Mouse (Mus musculus) gastrocnemius, adult 8-10 months (tissue): ENCODE data around the gene Sept1. TPM values are rescaled to one million over a fixed set of nuclear protein-coding genes. Genes with fewer than 3 reads are reported as not detected.
"Not testable (repeated sequence)": the region's sequence is repeated elsewhere in the genome, so short reads cannot be mapped to it uniquely, and the experiment has no call there.

ENCODE experiments used
- DNase-seq, 2 experiments: peaks; one replicate each; pipeline ENCODE4 v3.0.0; 2022; ENCODE audit warnings: low spot score in 2 of 2
- total RNA-seq, 4 experiments: library from RNA; stranded (reverse); gene quantifications; 2 replicates each; pipeline ENCODE4 v1.2.4; 2022

Sept1 gene
- total RNA-seq, 4 experiments from 2014 or later, result 1.0 to 2.8 (median 1.4) TPM

- DNase-seq, result peak; percentile 85 to 93
Measured at GRCm38 (mm10) chr7:127253821-127254769, 21.2 kb upstream of the Sept1 start.

- DNase-seq, result no peak
Measured at GRCm38 (mm10) chr7:127253341-127253740, 20.4 kb upstream of the Sept1 start.

DNA sequence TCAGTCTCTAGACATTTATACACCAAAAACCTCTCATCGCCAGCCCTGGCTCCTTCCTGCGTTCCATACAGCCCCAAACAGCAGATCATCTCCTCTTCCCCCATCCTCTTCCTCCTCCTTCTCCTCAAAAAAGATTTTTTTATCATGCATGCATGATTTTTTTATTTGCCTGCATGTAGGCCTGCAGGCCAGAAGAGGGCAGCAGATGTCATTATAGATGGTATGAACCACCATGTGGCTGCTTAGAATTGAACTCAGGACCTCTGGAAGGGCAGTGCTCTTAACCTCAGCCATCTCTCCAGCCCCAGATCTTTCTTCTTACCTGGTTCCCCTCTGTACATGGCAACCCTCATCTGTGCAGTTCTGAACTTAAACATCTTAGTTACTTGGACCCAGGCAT is 19.5 kb upstream of the Sept1 start:
- no peak for DNase-seq

GRCm38 (mm10) chr7:127250511-127250910 is 17.6 kb upstream of the Sept1 start:
- DNase-seq, result not testable (repeated sequence)

GRCm38 (mm10) chr7:127244658-127245510 is 12.0 kb upstream of the Sept1 start:
- no peak for DNase-seq

- peak; percentile 94 to 96 for DNase-seq
Measured at GRCm38 (mm10) chr7:127243870-127244657, 11.1 kb upstream of the Sept1 start, which contains the start of gene Zfp771. Zfp771 (plus strand) TSS chr7:127244274.

DNA sequence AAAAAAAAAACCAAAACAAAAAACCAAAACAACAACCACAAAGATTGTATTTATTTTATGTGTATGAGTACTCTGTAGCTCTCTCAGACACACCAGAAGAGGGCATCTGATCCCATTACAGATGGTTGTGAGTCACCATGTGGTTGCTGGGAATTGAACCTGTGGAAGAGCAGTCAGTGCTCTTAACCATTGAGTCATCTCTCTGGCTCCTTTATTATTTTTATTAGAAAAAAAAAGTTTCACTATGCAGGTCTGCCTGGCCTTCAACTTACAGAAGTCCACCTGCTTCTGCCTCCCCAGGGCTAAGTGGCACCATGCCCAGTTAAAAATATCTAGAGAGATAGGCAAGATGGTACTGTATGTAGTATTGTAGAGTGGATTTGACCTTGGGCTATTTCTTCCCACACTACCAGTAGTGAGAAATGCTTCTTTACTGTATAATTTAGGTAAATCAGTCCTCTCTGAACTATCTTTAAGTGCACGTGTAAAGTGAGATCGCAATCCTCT is 10.5 kb upstream of the Sept1 start:
- DNase-seq, result no peak

DNA sequence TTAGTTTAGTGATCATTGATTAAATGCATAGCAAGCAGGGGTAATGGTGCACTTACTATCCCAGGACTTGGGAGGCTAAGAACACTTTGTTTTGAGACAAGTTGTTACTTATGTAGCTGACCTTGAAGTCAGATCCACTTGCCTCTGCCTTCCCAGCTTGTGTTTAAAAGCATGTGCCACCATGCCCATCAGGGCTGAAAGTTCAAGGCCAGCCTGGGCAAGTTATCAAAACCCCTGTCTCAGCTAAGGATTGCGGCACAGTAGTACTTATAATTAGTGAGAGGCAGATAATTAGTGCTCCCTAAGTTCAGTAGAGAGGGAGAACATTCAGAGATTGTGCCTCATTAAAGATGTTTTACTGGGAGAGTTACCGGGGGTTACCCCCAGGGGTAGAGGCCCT is 1.8 kb upstream of the Sept1 start:
- no peak for DNase-seq

DNA sequence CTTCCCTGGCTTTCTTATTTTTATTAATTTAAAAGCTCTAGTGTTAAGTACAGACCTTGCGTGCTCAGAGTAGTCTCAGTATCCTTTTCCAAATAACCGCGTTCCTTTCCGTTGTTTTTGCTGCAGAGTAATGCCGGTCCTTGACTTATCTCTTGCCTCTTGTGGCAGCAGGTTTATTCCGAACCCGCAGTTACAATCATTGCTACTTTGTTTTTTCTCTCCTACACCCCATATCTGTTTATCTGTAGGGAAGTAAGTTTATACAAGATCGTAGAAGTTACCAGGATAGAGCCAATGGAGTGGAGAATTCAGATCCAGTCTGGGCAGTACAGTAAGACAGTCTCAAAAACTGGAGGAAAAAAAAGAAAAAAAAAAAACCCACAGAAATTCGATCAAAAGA is 835 bp upstream of the Sept1 start:
- no peak for DNase-seq

GRCm38 (mm10) chr7:127233368-127233749 is 429 bp upstream of the Sept1 start:
- no peak for DNase-seq

- DNase-seq, result no peak
Measured at GRCm38 (mm10) chr7:127231826-127232621, 906 bp downstream of the Sept1 start.

DNA sequence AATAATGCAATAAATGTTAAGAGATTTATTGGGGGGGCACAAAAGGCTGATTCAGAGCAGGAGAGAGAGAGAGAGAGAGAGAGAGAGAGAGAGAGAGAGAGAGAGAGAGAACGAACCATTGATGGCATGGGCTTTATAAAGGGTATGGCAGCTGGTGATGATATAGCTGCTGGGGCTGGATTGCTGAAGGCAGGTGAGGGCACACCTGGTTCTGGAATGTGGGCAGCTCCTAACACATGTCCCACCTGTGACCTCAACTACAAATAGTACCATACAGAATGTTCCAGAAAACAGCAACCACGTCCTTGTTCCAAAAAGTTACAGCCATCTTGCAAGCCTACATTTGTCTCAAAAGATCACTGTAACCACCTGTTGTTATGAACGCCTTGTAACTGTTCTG is 1.6 kb downstream of the Sept1 start:
- DNase-seq, result no peak

GRCm38 (mm10) chr7:127228615-127229303 is 4.2 kb downstream of the Sept1 start:
- DNase-seq, result peak in 1 of 2 experiments; percentile 64

- DNase-seq, result no peak
Measured at GRCm38 (mm10) chr7:127225147-127225995, 7.6 kb downstream of the Sept1 start.

- no peak for DNase-seq
Measured at GRCm38 (mm10) chr7:127224616-127225015, 8.3 kb downstream of the Sept1 start.

DNA sequence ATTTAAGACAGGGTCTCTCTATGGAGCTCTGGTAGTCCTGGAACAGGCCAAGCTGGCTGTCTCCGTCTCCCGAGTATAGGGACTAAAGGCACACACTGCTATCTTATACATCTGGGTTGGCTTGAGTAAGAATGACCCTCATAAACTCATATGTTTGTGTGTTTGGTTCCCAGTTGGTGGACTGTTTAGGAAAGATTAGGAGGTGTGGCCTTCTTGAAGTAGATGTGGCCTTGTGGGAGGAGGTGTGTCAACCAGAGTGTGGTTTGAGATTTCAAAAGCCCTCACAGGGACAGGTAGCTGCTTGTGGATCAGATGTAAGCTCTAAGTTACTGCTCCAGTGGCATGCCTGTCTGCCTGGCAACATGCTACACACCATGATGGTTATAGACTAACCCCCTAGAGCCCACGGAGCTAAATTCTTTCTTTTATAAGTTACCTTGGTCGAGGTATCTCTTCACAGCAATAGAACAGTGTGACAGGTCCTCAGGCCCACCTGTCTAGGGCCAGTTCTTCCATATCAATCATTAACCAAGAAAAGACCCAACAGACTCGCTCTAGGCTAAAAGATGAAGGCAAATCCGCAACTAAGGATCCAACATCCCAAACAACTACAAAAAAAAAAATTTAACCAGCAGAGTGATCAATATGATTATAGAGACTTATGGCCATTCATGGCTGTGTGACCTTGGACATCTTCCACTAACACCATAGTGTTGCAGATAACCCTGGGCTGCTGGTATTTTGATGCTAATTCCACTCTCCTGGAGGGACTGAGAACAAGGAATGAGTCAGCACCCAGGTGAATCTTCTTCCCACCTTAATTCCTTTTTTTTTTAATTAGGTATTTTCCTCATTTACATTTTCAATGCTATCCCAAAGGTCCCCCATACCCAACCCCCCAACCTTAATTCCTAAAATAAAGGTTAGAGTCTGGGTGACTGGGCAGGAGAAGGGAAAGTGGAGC is 9.1 kb downstream of the Sept1 start:
- no peak for DNase-seq

DNA sequence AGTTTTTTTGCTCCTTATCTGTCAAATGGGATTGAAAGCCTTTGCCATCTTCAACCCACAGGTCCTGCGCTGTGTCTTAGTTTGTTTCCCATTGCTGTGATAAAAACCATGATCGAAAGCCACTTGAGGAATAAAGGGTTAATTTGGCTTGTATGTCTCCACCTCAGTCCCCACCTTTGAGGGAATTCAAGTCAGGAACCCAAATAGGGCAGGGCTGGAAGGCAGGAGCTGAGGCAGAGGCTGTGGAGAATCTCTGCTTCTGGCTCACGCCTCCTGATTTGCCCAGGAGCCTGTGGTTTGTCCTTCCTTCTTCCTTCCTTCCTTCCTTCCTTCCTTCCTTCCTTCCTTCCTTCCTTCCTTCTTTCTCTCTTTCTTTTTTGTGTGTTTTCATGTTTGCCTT is 9.8 kb downstream of the Sept1 start:
- no peak for DNase-seq

DNA sequence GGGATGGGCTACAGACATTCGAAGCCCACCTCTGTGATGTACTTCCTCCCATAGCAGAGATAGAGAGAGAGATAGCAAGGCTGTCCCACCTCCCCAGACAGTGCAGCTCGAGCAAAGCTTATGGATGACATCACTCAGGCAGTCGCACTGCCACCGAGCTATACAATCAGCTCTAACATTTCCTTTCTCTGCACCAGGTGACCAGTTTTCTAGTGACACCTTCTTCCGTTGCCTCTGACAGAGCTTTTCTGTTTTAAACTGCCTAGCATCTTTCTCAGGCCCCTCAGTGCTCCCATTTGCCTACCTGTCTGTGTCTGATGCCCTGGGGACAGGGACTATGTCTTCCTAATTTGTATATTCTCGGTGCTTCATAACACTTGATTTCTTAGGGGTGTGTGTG is 12.5 kb downstream of the Sept1 start:
- no peak for DNase-seq
